Mouse (Mus musculus): ENCODE data around the gene Gm16867. TPM values are rescaled to one million over a fixed set of nuclear protein-coding genes. Genes with fewer than 3 reads are reported as not detected.
"Not testable (repeated sequence)": the region's sequence is repeated elsewhere in the genome, so short reads cannot be mapped to it uniquely, and the experiment has no call there.

Gene Gm16867
- 1 to 10 TPM; 4.7 to 5.2 TPM for total RNA-seq (2021)
- long read RNA-seq, partial matches to known transcripts, result 0 of 4 reads
- long read RNA-seq, other reads (novel, unspliced or antisense), result 1 of 4 reads

GRCm38 (mm10) chr14:69503174-69503573, at the start of gene Gm16867:
Gene Gm16867 (minus strand): TSS chr14:69503362.
- not testable (repeated sequence) for DNase-seq (ENCODE audit: low spot score in 2 of 2)

GRCm38 (mm10) chr14:69547310-69547709, 44.1 kb upstream of the Gm16867 start:
- DNase-seq (ENCODE audit: low spot score in 2 of 2), result not testable (repeated sequence)

GRCm38 (mm10) chr14:69545052-69545451, 41.9 kb upstream of the Gm16867 start:
- DNase-seq (ENCODE audit: low spot score in 2 of 2), result not testable (repeated sequence)

GRCm38 (mm10) chr14:69544033-69544432, 40.9 kb upstream of the Gm16867 start:
- DNase-seq (ENCODE audit: low spot score in 2 of 2), result not testable (repeated sequence)

- not testable (repeated sequence) for DNase-seq (ENCODE audit: low spot score in 2 of 2)
Measured at GRCm38 (mm10) chr14:69542695-69543094, 39.5 kb upstream of the Gm16867 start.

- not testable (repeated sequence) for DNase-seq (ENCODE audit: low spot score in 2 of 2)
Measured at GRCm38 (mm10) chr14:69540113-69540512, 37.0 kb upstream of the Gm16867 start.

GRCm38 (mm10) chr14:69536539-69536938, 33.4 kb upstream of the Gm16867 start:
- not testable (repeated sequence) for DNase-seq (ENCODE audit: low spot score in 2 of 2)

- not testable (repeated sequence) for DNase-seq (ENCODE audit: low spot score in 2 of 2)
Measured at GRCm38 (mm10) chr14:69526202-69526601, 23.0 kb upstream of the Gm16867 start.

- not testable (repeated sequence) for DNase-seq (ENCODE audit: low spot score in 2 of 2)
Measured at GRCm38 (mm10) chr14:69523001-69523400, 19.8 kb upstream of the Gm16867 start.

GRCm38 (mm10) chr14:69520810-69521209, 17.6 kb upstream of the Gm16867 start:
- not testable (repeated sequence) for DNase-seq (ENCODE audit: low spot score in 2 of 2)

GRCm38 (mm10) chr14:69512449-69512848, 9.3 kb upstream of the Gm16867 start, which contains the start of gene Gm27179:
Gene Gm27179 (minus strand): TSS chr14:69512549.
- DNase-seq (ENCODE audit: low spot score in 2 of 2), result not testable (repeated sequence)

GRCm38 (mm10) chr14:69507000-69507399, 3.8 kb upstream of the Gm16867 start:
- not testable (repeated sequence) for DNase-seq (ENCODE audit: low spot score in 2 of 2)

- DNase-seq (ENCODE audit: low spot score in 2 of 2), result not testable (repeated sequence)
Measured at GRCm38 (mm10) chr14:69502440-69503150, 567 bp downstream of the Gm16867 start.

- DNase-seq (ENCODE audit: low spot score in 2 of 2), result not testable (repeated sequence)
Measured at GRCm38 (mm10) chr14:69496259-69496658, 6.9 kb downstream of the Gm16867 start.

- DNase-seq (ENCODE audit: low spot score in 2 of 2), result not testable (repeated sequence)
Measured at GRCm38 (mm10) chr14:69494946-69495345, 8.2 kb downstream of the Gm16867 start.

- not testable (repeated sequence) for DNase-seq (ENCODE audit: low spot score in 2 of 2)
Measured at GRCm38 (mm10) chr14:69494522-69494921, 8.6 kb downstream of the Gm16867 start.

- DNase-seq (ENCODE audit: low spot score in 2 of 2), result not testable (repeated sequence)
Measured at GRCm38 (mm10) chr14:69488001-69488400, 15.2 kb downstream of the Gm16867 start.

- DNase-seq (ENCODE audit: low spot score in 2 of 2), result not testable (repeated sequence)
Measured at GRCm38 (mm10) chr14:69485466-69486135, 17.6 kb downstream of the Gm16867 start.

- DNase-seq (ENCODE audit: low spot score in 2 of 2), result not testable (repeated sequence)
Measured at GRCm38 (mm10) chr14:69473941-69474646, 29.1 kb downstream of the Gm16867 start.

- not testable (repeated sequence) for DNase-seq (ENCODE audit: low spot score in 2 of 2)
Measured at GRCm38 (mm10) chr14:69473322-69473721, 29.8 kb downstream of the Gm16867 start.

- DNase-seq (ENCODE audit: low spot score in 2 of 2), result not testable (repeated sequence)
Measured at GRCm38 (mm10) chr14:69470122-69470708, 32.9 kb downstream of the Gm16867 start.

Data from layer of hippocampus, adult 18-20 months (tissue).